Mouse (Mus musculus): ENCODE measurements around the gene Hmx1. TPM values are rescaled to one million over a fixed set of nuclear protein-coding genes. Genes with fewer than 3 reads are reported as not detected.

Gene Hmx1
- total and polyA plus RNA-seq, 2 experiments from 2014 or later: not detected

GRCm38 (mm10) chr5:35438805-35439204 lies 49.9 kb downstream of the Hmx1 start:
- 85% methylated on average over 6 of the region's 6 CpGs for WGBS
- H3K36me3 ChIP-seq (ENCODE audit: insufficient read depth, low read length): no peaks in the 10 kb centered on the region
- no peak overlapping the region for H3K27ac ChIP-seq (ENCODE audit: low read depth, low read length)
- H3K9me3 ChIP-seq (ENCODE audit: low read length): no peaks in the 10 kb centered on the region
- H3K4me3 ChIP-seq (ENCODE audit: low read depth, low read length): no peak overlapping the region
- H3K27me3 ChIP-seq (ENCODE audit: insufficient read depth, low read length): no peaks in the 10 kb centered on the region
- no peak overlapping the region for H3K9ac ChIP-seq (replicated peaks; ENCODE audit: low read length, poor library complexity, severe bottlenecking)
- ATAC-seq (ENCODE audit: low FRiP score): no peak
- no peaks in the 10 kb centered on the region for H3K4me1 ChIP-seq (ENCODE audit: insufficient read depth, low read length)
- TF ChIP-seq CTCF (IDR thresholded peaks at IDR 0.05): peak; percentile 13; the same call in 1 of the 2 replicates
- DNase-seq (ENCODE audit: low spot score): no peak
- H3K4me2 ChIP-seq (ENCODE audit: low read depth, low read length, poor library complexity, severe bottlenecking): no peak overlapping the region

- ATAC-seq (ENCODE audit: low FRiP score) (no peak), DNase-seq (ENCODE audit: low spot score) (no peak)
- Histone ChIP-seq H3K4me1 (ENCODE audit: insufficient read depth, low read length) (no peaks in the 10 kb centered on the region), H3K4me3 (ENCODE audit: low read depth, low read length) (no peak overlapping the region), H3K36me3 (ENCODE audit: insufficient read depth, low read length) (no peaks in the 10 kb centered on the region), H3K9ac (replicated peaks; ENCODE audit: low read length, poor library complexity, severe bottlenecking) (no peak overlapping the region), H3K4me2 (ENCODE audit: low read depth, low read length, poor library complexity, severe bottlenecking) (no peak overlapping the region), H3K27ac (ENCODE audit: low read depth, low read length) (no peak overlapping the region), H3K9me3 (ENCODE audit: low read length) (no peaks in the 10 kb centered on the region), H3K27me3 (ENCODE audit: insufficient read depth, low read length) (no peaks in the 10 kb centered on the region)
- TF ChIP-seq CTCF (IDR thresholded peaks at IDR 0.05): no peak
- WGBS: 45% methylated on average over 8 of the region's 8 CpGs
These were observed 51.6 kb downstream of the Hmx1 start for GRCm38 (mm10) chr5:35440459-35440858.

GRCm38 (mm10) chr5:35441411-35441810 lies 52.5 kb downstream of the Hmx1 start:
- H3K36me3 ChIP-seq (ENCODE audit: insufficient read depth, low read length): no peaks in the 10 kb centered on the region
- H3K9me3 ChIP-seq (ENCODE audit: low read length): no peaks in the 10 kb centered on the region
- no peak for DNase-seq (ENCODE audit: low spot score)
- H3K9ac ChIP-seq (replicated peaks; ENCODE audit: low read length, poor library complexity, severe bottlenecking): no peak overlapping the region
- no peak for ATAC-seq (ENCODE audit: low FRiP score)
- 82% methylated on average over 9 of the region's 9 CpGs for WGBS
- no peak overlapping the region for H3K4me2 ChIP-seq (ENCODE audit: low read depth, low read length, poor library complexity, severe bottlenecking)
- H3K27me3 ChIP-seq (ENCODE audit: insufficient read depth, low read length): no peaks in the 10 kb centered on the region
- no peaks in the 10 kb centered on the region for H3K4me1 ChIP-seq (ENCODE audit: insufficient read depth, low read length)
- H3K27ac ChIP-seq (ENCODE audit: low read depth, low read length): no peak overlapping the region
- no peak overlapping the region for H3K4me3 ChIP-seq (ENCODE audit: low read depth, low read length)
- TF ChIP-seq CTCF (IDR thresholded peaks at IDR 0.05): no peak

GRCm38 (mm10) chr5:35444731-35445130 lies 55.8 kb downstream of the Hmx1 start:
- TF ChIP-seq CTCF (IDR thresholded peaks at IDR 0.05): no peak
- Histone ChIP-seq H3K9ac (replicated peaks; ENCODE audit: low read length, poor library complexity, severe bottlenecking) (no peak overlapping the region), H3K9me3 (ENCODE audit: low read length) (no peaks in the 10 kb centered on the region), H3K27me3 (ENCODE audit: insufficient read depth, low read length) (no peaks in the 10 kb centered on the region), H3K4me3 (ENCODE audit: low read depth, low read length) (no peak overlapping the region), H3K27ac (ENCODE audit: low read depth, low read length) (no peak overlapping the region), H3K4me1 (ENCODE audit: insufficient read depth, low read length) (peaks cover 10% of the 10 kb centered on the region), H3K4me2 (ENCODE audit: low read depth, low read length, poor library complexity, severe bottlenecking) (no peak overlapping the region), H3K36me3 (ENCODE audit: insufficient read depth, low read length) (no peaks in the 10 kb centered on the region)
- WGBS: 91% methylated on average over 12 of the region's 12 CpGs
- DNase-seq (ENCODE audit: low spot score) (no peak), ATAC-seq (ENCODE audit: low FRiP score) (no peak)

- DNase-seq (ENCODE audit: low spot score) (peak; percentile 87), ATAC-seq (ENCODE audit: low FRiP score) (peak; percentile 92)
- Histone ChIP-seq H3K27ac (ENCODE audit: low read depth, low read length) (peak overlapping the region; percentile 68), H3K27me3 (ENCODE audit: insufficient read depth, low read length) (no peaks in the 10 kb centered on the region), H3K36me3 (ENCODE audit: insufficient read depth, low read length) (no peaks in the 10 kb centered on the region), H3K4me3 (ENCODE audit: low read depth, low read length) (peak overlapping the region; percentile 18; the same call in 1 of the 2 replicates), H3K4me1 (ENCODE audit: insufficient read depth, low read length) (peaks cover 13% of the 10 kb centered on the region), H3K4me2 (ENCODE audit: low read depth, low read length, poor library complexity, severe bottlenecking) (peak overlapping the region; percentile 46), H3K9ac (replicated peaks; ENCODE audit: low read length, poor library complexity, severe bottlenecking) (peak overlapping the region; percentile 50; the same call in 1 of the 2 replicates), H3K9me3 (ENCODE audit: low read length) (no peaks in the 10 kb centered on the region)
- no peak for TF ChIP-seq CTCF (IDR thresholded peaks at IDR 0.05)
- 15% methylated on average over 27 of the region's 27 CpGs for WGBS
These were observed 58.9 kb downstream of the Hmx1 start for GRCm38 (mm10) chr5:35447656-35448443.

Other genes starting within 250 kb of the Hmx1 start
- 7.4 and 10.5 TPM in 2 replicates for gene Adra2c, start 110.8 kb upstream of the Hmx1 start, total RNA-seq (2014; rRNA removed)
- gene Adra2c, start 110.8 kb upstream of the Hmx1 start, polyA plus RNA-seq (2015; fragmentation: Nextera tagmentation; extraction: Ambion mirVana): 0.79 and 0.96 TPM in 2 replicates
- gene Cpz, start 136.6 kb downstream of the Hmx1 start, total RNA-seq (2014; rRNA removed): 8.9 and 19.2 TPM in 2 replicates
- 1.7 and 2.3 TPM in 2 replicates for gene Cpz, start 136.6 kb downstream of the Hmx1 start, polyA plus RNA-seq (2015; fragmentation: Nextera tagmentation; extraction: Ambion mirVana)
- 5.8 and 11.3 TPM in 2 replicates for gene Trmt44, start 186.0 kb downstream of the Hmx1 start, total RNA-seq (2014; rRNA removed)
- 3.4 and 4.9 TPM in 2 replicates for gene Trmt44, start 186.0 kb downstream of the Hmx1 start, polyA plus RNA-seq (2015; fragmentation: Nextera tagmentation; extraction: Ambion mirVana)
- gene Acox3, start 193.9 kb downstream of the Hmx1 start, total RNA-seq (2014; rRNA removed): 27.5 and 29.5 TPM in 2 replicates
- 13.5 and 15.6 TPM in 2 replicates for gene Acox3, start 193.9 kb downstream of the Hmx1 start, polyA plus RNA-seq (2015; fragmentation: Nextera tagmentation; extraction: Ambion mirVana)

Measured in midbrain, postnatal 0 days (tissue).